In genomic region chr5:134932903-134933276, GRCm38 (mm10) we compare ENCODE assay signal across 8 mouse cellular contexts. TPM values are rescaled to one million over a fixed set of nuclear protein-coding genes. Genes with fewer than 3 reads are reported as not detected.
DNase-seq lines count a peak whose midpoint lies in the region; TF ChIP-seq lines count a peak whose summit lies in the region.

No protein-coding gene starts in this region.

- H3K4me3 ChIP-seq in gastrocnemius, adult 2 months: peak overlapping the region; percentile 96
- H3K4me3 ChIP-seq in spleen, adult 2 months (ENCODE audit: extremely low read depth, insufficient read depth, insufficient read length): peak overlapping the region; percentile 68

- no peak for TF ChIP-seq POLR2A in spleen, adult 2 months (IDR thresholded peaks at IDR 0.05; ENCODE audit: low read depth, low read length)

- intact Hi-C loops in gastrocnemius, adult 2 months (cut with DNase I): loop anchor here (1.0 kb wide), 1 partner anchor 32 kb away; no protein-coding TSS in a partner anchor
- intact Hi-C loops in left cerebral cortex, postnatal 36 days (cut with DNase I): no loop called here

- peak; percentile 42 for TF ChIP-seq CTCF in gastrocnemius, adult 2 months (IDR thresholded peaks at IDR 0.05)
- no peak for TF ChIP-seq CTCF in spleen, adult 2 months (IDR thresholded peaks at IDR 0.05; ENCODE audit: extremely low read depth, insufficient read depth, insufficient read length, insufficient replicate concordance)

- H3K27me3 ChIP-seq in spleen, adult 2 months (ENCODE audit: control insufficient read depth, insufficient read depth, low read length): no peaks in the 10 kb centered on the region

- peak overlapping the region; percentile 91 for H3K27ac ChIP-seq in gastrocnemius, adult 2 months
- no peak overlapping the region for H3K27ac ChIP-seq in spleen, adult 2 months (ENCODE audit: insufficient read depth, low read length)

- 34% methylated on average over 9 of the region's 9 CpGs for WGBS in spleen, adult 2 months

- H3K4me1 ChIP-seq in spleen, adult 2 months (ENCODE audit: control insufficient read depth, insufficient read depth, insufficient read length): no peaks in the 10 kb centered on the region

- DNase-seq in left cerebral cortex, adult 11 months (ENCODE audit: low spot score): peak; percentile 16
- no peak for DNase-seq in left cerebral cortex, adult 8-10 months (ENCODE audit: low spot score in 2 of 2)
- DNase-seq in cerebellum, postnatal 14 days: peak; percentile 60 to 78
- peak; percentile 70 for DNase-seq in gastrocnemius, adult 2 months
- peak; percentile 94 for DNase-seq in induced T-regulatory cell, adult 2 months (ENCODE audit: low read depth)
- DNase-seq in left cerebral cortex, postnatal 36 days (ENCODE audit: low spot score in 2 of 2): peak; percentile 15 to 16
- peak; percentile 72 for DNase-seq in mesoderm, embryonic 11.5 days (ENCODE audit: low read depth, low spot score)
- peak; percentile 36 to 65 for DNase-seq in spleen, adult 2 months (ENCODE audit: low read depth in 1 of 2, low spot score in 2 of 2)

- no peaks in the 10 kb centered on the region for H3K36me3 ChIP-seq in spleen, adult 2 months (ENCODE audit: control insufficient read depth, insufficient read depth, low read length)

RNA-seq across cellular contexts. Expression of gene Mettl27, which starts 0.7 kb away (rescaled TPM):
- total RNA-seq in left cerebral cortex, adult 8-10 months (2022): 10 to 100 TPM in 3 of 4 experiments, 1 to 10 TPM in 1; 9.7 to 11.5 (median 11.1) TPM
- 1 to 10 TPM; 4.2 to 4.6 TPM for total RNA-seq in gastrocnemius, adult 2 months (2021)
- 10 to 100 TPM in 1 of 2 experiments, 1 to 10 TPM in 1; 9.6 to 10.9 TPM for total RNA-seq in left cerebral cortex, postnatal 36 days (2021)
- polyA plus RNA-seq in spleen, adult 2 months (2012; rRNA removed): 9.8 and 11.3 TPM in 2 replicates

RNA-seq across cellular contexts. Expression of gene Cldn4, which starts 13.8 kb away (rescaled TPM):
- not detected for total RNA-seq in left cerebral cortex, adult 8-10 months (2022)
- not detected for total RNA-seq in gastrocnemius, adult 2 months (2021)
- total RNA-seq in left cerebral cortex, postnatal 36 days (2021): not detected
- 0.38 and 0.44 TPM in 2 replicates for polyA plus RNA-seq in spleen, adult 2 months (2012; rRNA removed)

RNA-seq across cellular contexts. Expression of gene Cldn13, which starts 17.6 kb away (rescaled TPM):
- not detected for total RNA-seq in left cerebral cortex, adult 8-10 months (2022)
- total RNA-seq in gastrocnemius, adult 2 months (2021): not detected
- not detected for total RNA-seq in left cerebral cortex, postnatal 36 days (2021)
- 32.3 and 35.1 TPM in 2 replicates for polyA plus RNA-seq in spleen, adult 2 months (2012; rRNA removed)

RNA-seq across cellular contexts. Expression of gene Tmem270, which starts 26.4 kb away (rescaled TPM):
- not detected for total RNA-seq in left cerebral cortex, adult 8-10 months (2022)
- not detected for total RNA-seq in gastrocnemius, adult 2 months (2021)
- not detected for total RNA-seq in left cerebral cortex, postnatal 36 days (2021)
- 0.14 TPM in 1 of 2 replicates, not detected in the other for polyA plus RNA-seq in spleen, adult 2 months (2012; rRNA removed)

RNA-seq across cellular contexts. Expression of gene Cldn3, which starts 53.1 kb away (rescaled TPM):
- under 1 TPM in 2 of 4 experiments, not detected in 2; 0.50 to 0.93 TPM for total RNA-seq in left cerebral cortex, adult 8-10 months (2022)
- not detected for total RNA-seq in gastrocnemius, adult 2 months (2021)
- total RNA-seq in left cerebral cortex, postnatal 36 days (2021): under 1 TPM; 0.49 to 0.52 TPM
- polyA plus RNA-seq in spleen, adult 2 months (2012; rRNA removed): 3.1 and 5.0 TPM in 2 replicates

Comparison
In these comparisons a context has a peak if more than half of its experiments do, and no peak if none do; other contexts are left out.
1. DNase-seq: peak in left cerebral cortex, adult 11 months (single experiment), cerebellum, postnatal 14 days (2 of 2), gastrocnemius, adult 2 months (single experiment), induced T-regulatory cell, adult 2 months (single experiment), left cerebral cortex, postnatal 36 days (2 of 2), mesoderm, embryonic 11.5 days (single experiment) and spleen, adult 2 months (2 of 2); none in left cerebral cortex, adult 8-10 months (0 of 2).